Comparison of ENCODE assay signal across 1 mouse cellular context in genomic region chr17:56262645-56263094, GRCm38 (mm10).
A peak's percentile ranks its signal among the peaks of the same experiment; 100 is the strongest.
TF ChIP-seq lines count a peak whose summit lies in the region.

No protein-coding gene starts in this region.

TF ChIP-seq in myocyte, 11 proteins besides CTCF, POLR2A, EP300 and RAD21:
- no peak for TF ChIP-seq REST (IDR thresholded peaks at IDR 0.05; ENCODE audit: insufficient read depth, insufficient read length)
- TF ChIP-seq MYOG (IDR thresholded peaks at IDR 0.05; ENCODE audit: control insufficient read depth in 1 of 3, insufficient read depth in 1 of 3, insufficient read length in 2 of 3, low read depth in 2 of 3): peak; percentile 37 to 81 (median 46)
- TF ChIP-seq TCF3 (IDR thresholded peaks at IDR 0.05; ENCODE audit: insufficient read length, low read depth): no peak
- no peak for TF ChIP-seq MAX (IDR thresholded peaks at IDR 0.05; ENCODE audit: low read depth)
- no peak for TF ChIP-seq E2F4 (IDR thresholded peaks at IDR 0.05; ENCODE audit: insufficient read depth)
- TF ChIP-seq MYOD1 (IDR thresholded peaks at IDR 0.05; ENCODE audit: control insufficient read depth in 1 of 3, insufficient read length in 2 of 3, low read depth in 2 of 3): peak in 2 of 3 experiments; percentile 49 to 80
- TF ChIP-seq TCF12 (IDR thresholded peaks at IDR 0.05; ENCODE audit: insufficient read depth, poor library complexity, severe bottlenecking): no peak
- no peak for TF ChIP-seq USF1 (IDR thresholded peaks at IDR 0.05; ENCODE audit: low read depth)
- TF ChIP-seq SRF (IDR thresholded peaks at IDR 0.05; ENCODE audit: control insufficient read depth, insufficient read length, low read depth): no peak
- peak; percentile 84 for TF ChIP-seq POLR2AphosphoS2 (IDR thresholded peaks at IDR 0.05; ENCODE audit: insufficient read length, low read depth)
- TF ChIP-seq CEBPB (IDR thresholded peaks at IDR 0.05; ENCODE audit: insufficient read depth, poor library complexity, severe bottlenecking): no peak
